Mouse (Mus musculus) urinary bladder, postnatal 4 days (tissue): ENCODE data around the gene Gm20931.
"Not testable (repeated sequence)": the region's sequence is repeated elsewhere in the genome, so short reads cannot be mapped to it uniquely, and the experiment has no call there.

ENCODE experiments used
- DNase-seq, 2 experiments: peaks; one replicate each; pipeline ENCODE4 v3.0.0; 2021 to 2022; ENCODE audit warnings: low spot score in 2 of 2

The Gm20931 gene

DNA sequence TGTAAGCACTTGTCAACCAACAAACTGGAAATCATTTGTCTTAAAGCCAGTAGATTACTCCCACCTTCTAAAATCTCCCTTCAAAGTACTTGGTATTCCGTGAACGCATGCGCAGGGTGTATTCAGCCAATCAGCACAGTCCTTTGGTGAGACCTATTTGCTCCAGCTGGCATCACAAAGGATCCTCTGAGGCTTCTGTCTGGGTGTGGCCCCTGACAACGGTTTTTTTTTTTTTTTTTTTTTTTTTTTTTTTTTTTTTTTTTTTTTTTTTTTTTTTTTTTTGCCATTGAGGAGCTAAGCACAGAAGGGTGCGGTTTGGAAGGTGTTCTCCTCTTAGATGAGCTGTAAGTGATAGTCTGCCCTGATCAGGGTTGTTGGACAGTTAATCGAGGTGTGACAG is at the start of gene Gm20931:
Gm20931 (plus strand) TSS at position 301 of the 400 bp plus-strand sequence.
- DNase-seq, result not testable (repeated sequence)
